Mouse (Mus musculus) heart, postnatal 14 days (tissue): ENCODE data around the gene Taf12. TPM values are rescaled to one million over a fixed set of nuclear protein-coding genes. Genes with fewer than 3 reads are reported as not detected.

Source experiments
- total RNA-seq, 2 experiments: library from RNA; stranded (reverse); gene quantifications; 2 replicates each; pipeline ENCODE4 v1.2.3; 2021

The Taf12 gene
- total RNA-seq, 2 experiments from 2014 or later, result 25.8 to 27.7 TPM

Other genes with a start within 250 kb of the Taf12 start
- gene Gm10300, start 199.7 kb upstream of the Taf12 start, total RNA-seq, result under 1 TPM; 0.15 to 0.19 TPM
- gene Epb41, start 199.1 kb upstream of the Taf12 start, total RNA-seq, result 100 to 1,000 TPM; 216 to 281 TPM
- gene Oprd1, start 129.9 kb upstream of the Taf12 start, total RNA-seq, result under 1 TPM; 0.19 to 0.20 TPM
- 10 to 100 TPM; 30.6 to 34.6 TPM for gene Ythdf2, start 62.1 kb upstream of the Taf12 start, total RNA-seq
- 10 to 100 TPM; 12.7 to 13.9 TPM for gene Gmeb1, start 12.8 kb upstream of the Taf12 start, total RNA-seq
- gene Rab42, start 29.0 kb downstream of the Taf12 start, total RNA-seq, result under 1 TPM; 0.39 to 0.76 TPM
- gene Trnau1ap, start 55.2 kb downstream of the Taf12 start, total RNA-seq, result 10 to 100 TPM; 21.6 to 24.6 TPM
- gene Rcc1, start 79.2 kb downstream of the Taf12 start, total RNA-seq, result 10 to 100 TPM in 1 of 2 experiments, 1 to 10 TPM in 1; 9.5 to 13.3 TPM
- gene Phactr4, start 148.1 kb downstream of the Taf12 start, total RNA-seq, result 10 to 100 TPM; 28.4 to 29.8 TPM
- 1 to 10 TPM; 3.8 to 4.7 TPM for gene Med18, start 189.5 kb downstream of the Taf12 start, total RNA-seq
- 1 to 10 TPM; 3.8 to 3.9 TPM for gene Sesn2, start 236.1 kb downstream of the Taf12 start, total RNA-seq